Mouse (Mus musculus) stomach, embryonic 16.5 days (tissue): Measurements from ENCODE around the gene Slco4a1. TPM values are rescaled to one million over a fixed set of nuclear protein-coding genes. Genes with fewer than 3 reads are reported as not detected.
A peak's percentile ranks its signal among the peaks of the same experiment; 100 is the strongest.

Source experiments
- ATAC-seq: fragments of 200-750 bp; cut with Nextera tagmentation; 2 replicates; pipeline ENCODE4 v1.8.0; 2017; ENCODE audit warnings: moderate number of reproducible peaks, moderate TSS enrichment; ENCODE audit not compliant: insufficient read depth, low FRiP score
- H3K27ac ChIP-seq: fragments of 300-500 bp; sonication (generic); 2 replicates; pipeline ENCODE4 v1.5.1; 2014; ENCODE audit warnings: low read length
- H3K27me3 ChIP-seq: fragments of 300-500 bp; sonication (generic); 2 replicates; pipeline ENCODE4 v1.6.1; 2014; ENCODE audit warnings: low read length, control low read depth, mixed read lengths; ENCODE audit not compliant: control insufficient read depth, insufficient read depth
- H3K36me3 ChIP-seq: fragments of 300-500 bp; sonication (generic); 2 replicates; pipeline ENCODE4 v1.6.1; 2014; ENCODE audit warnings: low read length; ENCODE audit not compliant: control insufficient read depth, insufficient read depth
- H3K4me1 ChIP-seq: fragments of 300-500 bp; sonication (generic); 2 replicates; pipeline ENCODE4 v1.6.1; 2014; ENCODE audit warnings: low read length, control low read depth, mixed read lengths; ENCODE audit not compliant: control insufficient read depth, insufficient read depth
- H3K4me2 ChIP-seq: fragments of 300-500 bp; sonication (generic); 2 replicates; pipeline ENCODE4 v1.6.1; 2014; ENCODE audit warnings: low read depth, low read length, mixed read lengths
- H3K4me3 ChIP-seq: fragments of 300-500 bp; sonication (generic); replicated peaks from 2 replicates; pipeline ENCODE4 v1.5.1; 2014; ENCODE audit warnings: mild to moderate bottlenecking, low read length
- H3K9ac ChIP-seq: fragments of 300-500 bp; sonication (generic); 2 replicates; pipeline ENCODE4 v1.6.1; 2014; ENCODE audit warnings: low read length
- H3K9me3 ChIP-seq: fragments of 300-500 bp; sonication (generic); replicated peaks from 2 replicates; pipeline ENCODE4 v1.6.1; 2016; ENCODE audit warnings: low read length, control low read depth; ENCODE audit not compliant: control insufficient read depth
- WGBS: fragments of 180-500 bp; shearing (Covaris S2); extraction: QIAGEN DNeasy Blood & Tissue Kit; methylation state at CpG from one replicate; pipeline ENCODE4 v1.1.7; 2014; 5-methylcytosine and 5-hydroxymethylcytosine counted together
- polyA plus RNA-seq: library from polyadenylated mRNA; unstranded; fragments of >200 nt; fragmentation: Nextera tagmentation; extraction: Ambion mirVana; gene quantifications from 2 replicates; pipeline ENCODE4 v1.2.1, GENCODE M21; 2015

The Slco4a1 gene
- 4.0 and 6.9 TPM in 2 replicates for polyA plus RNA-seq

DNA sequence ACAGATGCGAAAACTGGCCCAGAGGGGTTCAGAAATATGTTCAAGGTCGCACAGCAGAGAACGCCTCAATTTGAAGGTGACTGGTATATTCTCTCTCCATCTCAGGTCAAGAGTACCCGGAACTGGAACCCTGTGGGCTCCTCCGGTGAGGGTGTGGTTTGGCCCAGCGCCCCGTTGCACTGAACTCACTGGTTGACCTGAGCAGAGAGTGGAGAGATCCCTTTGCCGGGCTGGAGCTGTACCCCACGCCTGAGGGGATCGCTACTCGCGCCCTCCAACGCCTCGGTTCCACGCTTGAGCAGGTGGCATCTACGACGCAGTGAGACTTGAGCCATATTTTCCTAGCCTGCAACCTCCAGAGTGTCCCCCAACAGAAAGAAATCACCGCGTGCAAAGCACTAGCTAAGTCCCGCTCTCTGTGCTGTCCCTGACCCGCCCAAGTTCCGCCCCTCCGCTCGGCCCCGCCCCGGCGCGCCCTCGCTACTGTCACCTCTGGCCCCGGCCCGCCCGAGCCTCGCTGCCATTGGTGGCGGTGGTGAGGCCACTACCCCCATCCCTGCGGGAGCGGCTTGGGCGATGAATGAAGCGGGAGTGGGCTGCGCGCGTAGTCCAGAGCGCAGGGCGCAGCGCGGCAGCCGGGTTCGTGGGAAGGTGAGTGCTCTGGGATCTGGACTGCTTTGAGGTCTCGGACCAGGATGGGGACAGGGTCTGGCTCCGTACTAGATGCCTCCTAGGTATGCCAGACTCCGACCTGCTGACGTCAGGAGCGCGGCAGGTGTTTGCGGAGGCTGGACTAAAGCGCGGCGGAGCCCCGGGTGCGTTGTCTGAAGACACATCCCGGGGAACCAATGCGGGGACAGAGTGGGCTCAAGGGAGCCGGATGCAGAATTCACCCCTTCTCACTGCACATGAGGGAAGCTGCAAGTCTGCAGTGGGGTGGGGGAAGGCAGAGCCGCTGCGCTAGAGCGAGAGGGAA, at the start of gene Slco4a1:
Gene Slco4a1, plus strand, starts transcription at position 523 of the 976 bp plus-strand sequence.
- Histone ChIP-seq H3K36me3 (no peaks in the 10 kb centered on the region), H3K4me1 (peaks cover 10% of the 10 kb centered on the region; the same call in 1 of the 2 replicates), H3K27me3 (peaks cover 14% of the 10 kb centered on the region), H3K9ac (peak within 1 kb of the TSS; percentile 51), H3K9me3 (no peaks in the 10 kb centered on the region), H3K4me3 (peak within 1 kb of the TSS; percentile 54), H3K4me2 (peak within 1 kb of the TSS; percentile 86), H3K27ac (peak within 1 kb of the TSS; percentile 31; the same call in 1 of the 2 replicates)
- 2% methylated on average over 64 of the region's 65 CpGs for WGBS
- peak; percentile 96 for ATAC-seq

- H3K4me3 ChIP-seq, result no peak overlapping the region
- no peaks in the 10 kb centered on the region for H3K36me3 ChIP-seq
- 19% methylated on average over 2 of the region's 2 CpGs for WGBS
- no peak overlapping the region for H3K9ac ChIP-seq
- H3K9me3 ChIP-seq, result no peaks in the 10 kb centered on the region
- ATAC-seq, result no peak
- H3K27ac ChIP-seq, result no peak overlapping the region
- H3K4me2 ChIP-seq, result no peak overlapping the region
- H3K4me1 ChIP-seq, result no peaks in the 10 kb centered on the region
- no peaks in the 10 kb centered on the region for H3K27me3 ChIP-seq
These were observed 47.6 kb upstream of the Slco4a1 start for GRCm38 (mm10) chr2:180408410-180408809.

DNA sequence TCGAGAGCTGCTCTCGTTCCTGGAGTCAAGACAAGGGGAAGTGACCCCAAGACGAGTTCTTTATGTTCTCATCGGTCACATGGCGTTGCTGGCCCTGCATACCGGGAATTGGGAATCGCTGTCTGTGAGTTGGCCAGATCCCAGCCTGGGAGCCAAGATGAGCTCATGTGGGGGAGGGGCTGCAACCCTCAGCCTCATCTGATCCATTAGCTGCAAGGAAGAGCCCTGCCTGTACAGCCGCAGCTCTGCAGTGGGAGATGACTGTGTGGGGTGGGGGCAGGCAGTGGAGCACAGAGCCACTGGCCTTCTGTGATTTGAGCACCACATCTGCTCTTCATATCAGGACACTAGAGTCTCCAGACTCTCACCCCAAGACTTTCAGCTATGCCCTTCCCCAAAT, 45.6 kb upstream of the Slco4a1 start:
- Histone ChIP-seq H3K4me1 (no peaks in the 10 kb centered on the region), H3K4me3 (no peak overlapping the region), H3K36me3 (no peaks in the 10 kb centered on the region), H3K9me3 (no peaks in the 10 kb centered on the region), H3K9ac (no peak overlapping the region), H3K27me3 (no peaks in the 10 kb centered on the region), H3K27ac (no peak overlapping the region), H3K4me2 (no peak overlapping the region)
- ATAC-seq, result no peak
- WGBS, result 68% methylated on average over 8 of the region's 8 CpGs

DNA sequence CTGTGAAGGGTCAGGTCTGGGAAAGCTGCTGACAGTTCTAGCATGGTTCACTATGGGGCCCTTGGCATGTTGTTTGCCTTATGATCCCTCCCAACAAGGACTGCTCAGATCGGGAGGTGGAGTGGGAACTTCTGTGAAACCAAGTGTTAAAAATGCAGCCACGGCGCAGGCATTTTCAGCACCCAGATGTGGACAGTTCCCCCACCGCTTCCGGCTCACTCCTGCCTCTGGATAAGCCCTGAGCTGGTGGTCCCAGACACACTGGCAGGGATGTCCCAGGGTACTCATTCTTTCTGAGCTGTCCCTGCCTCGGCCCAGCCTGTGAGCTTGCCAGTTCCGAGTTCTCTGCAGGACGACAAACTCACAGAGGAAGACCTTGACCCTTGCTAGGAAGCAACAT, 45.0 kb upstream of the Slco4a1 start:
- Histone ChIP-seq H3K4me3 (no peak overlapping the region), H3K36me3 (no peaks in the 10 kb centered on the region), H3K4me2 (no peak overlapping the region), H3K27me3 (no peaks in the 10 kb centered on the region), H3K9me3 (no peaks in the 10 kb centered on the region), H3K4me1 (no peaks in the 10 kb centered on the region), H3K9ac (no peak overlapping the region), H3K27ac (no peak overlapping the region)
- no peak for ATAC-seq
- 11% methylated on average over 8 of the region's 8 CpGs for WGBS

DNA sequence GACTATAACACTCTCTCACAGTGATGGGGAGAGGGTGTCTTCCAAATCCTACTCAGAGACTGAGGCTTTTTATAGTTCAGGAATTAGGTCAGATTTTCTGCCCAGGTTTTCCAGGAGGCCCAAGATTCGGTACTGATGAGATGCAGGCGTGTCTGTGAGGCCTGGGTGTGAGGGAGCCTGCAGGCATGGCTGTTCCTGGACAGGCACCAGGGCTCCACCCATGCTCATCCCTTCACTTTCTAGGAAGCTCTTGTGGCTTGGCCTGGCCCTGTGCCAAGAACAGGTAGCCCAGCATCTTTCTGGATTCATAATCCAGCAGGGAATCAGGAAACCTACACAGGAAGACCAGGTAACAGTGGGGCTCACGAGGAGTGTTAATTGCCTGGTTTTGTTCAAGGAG, 40.4 kb upstream of the Slco4a1 start:
- Histone ChIP-seq H3K4me3 (no peak overlapping the region), H3K4me1 (no peaks in the 10 kb centered on the region), H3K9me3 (no peaks in the 10 kb centered on the region), H3K9ac (no peak overlapping the region), H3K4me2 (no peak overlapping the region), H3K27me3 (no peaks in the 10 kb centered on the region), H3K27ac (no peak overlapping the region), H3K36me3 (no peaks in the 10 kb centered on the region)
- no peak for ATAC-seq
- WGBS, result 56% methylated on average over 3 of the region's 3 CpGs

- H3K9ac ChIP-seq, result no peak overlapping the region
- H3K27ac ChIP-seq, result no peak overlapping the region
- 12% methylated on average over 9 of the region's 9 CpGs for WGBS
These were observed 38.3 kb upstream of the Slco4a1 start for GRCm38 (mm10) chr2:180417731-180418130.

GRCm38 (mm10) chr2:180420641-180421040, 35.4 kb upstream of the Slco4a1 start:
- Histone ChIP-seq H3K9ac (no peak overlapping the region), H3K27ac (no peak overlapping the region), H3K27me3 (no peaks in the 10 kb centered on the region; the same call in 1 of the 2 replicates), H3K9me3 (no peaks in the 10 kb centered on the region), H3K4me3 (no peak overlapping the region), H3K36me3 (no peaks in the 10 kb centered on the region), H3K4me1 (no peaks in the 10 kb centered on the region), H3K4me2 (no peak overlapping the region)
- 75% methylated on average over 3 of the region's 3 CpGs for WGBS
- no peak for ATAC-seq

More at GRCm38 (mm10) chr2:180417731-180418130, 38.3 kb upstream of the Slco4a1 start:
- Histone ChIP-seq H3K4me2 (no peak overlapping the region), H3K4me1 (no peaks in the 10 kb centered on the region), H3K9me3 (no peaks in the 10 kb centered on the region), H3K27me3 (no peaks in the 10 kb centered on the region), H3K36me3 (no peaks in the 10 kb centered on the region), H3K4me3 (no peak overlapping the region)
- no peak for ATAC-seq

DNA sequence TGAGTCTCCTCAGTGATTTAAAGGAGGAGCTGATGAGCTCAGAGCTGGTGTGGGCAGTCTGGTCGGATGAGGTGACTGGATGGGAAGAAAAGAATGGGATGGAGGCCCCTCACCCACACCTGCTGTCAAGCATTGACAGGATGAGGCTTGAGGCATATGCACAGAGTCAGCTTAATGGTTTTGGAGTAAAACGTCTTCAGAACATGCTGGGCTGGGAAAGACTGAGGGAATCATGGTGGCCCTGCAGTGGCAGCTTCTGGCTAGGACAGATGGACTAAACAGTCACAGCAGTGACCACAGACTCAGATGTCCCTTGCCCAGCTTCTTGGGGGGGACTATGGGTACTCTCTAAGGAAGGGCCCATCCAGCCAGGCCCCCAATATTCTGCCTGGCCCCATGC, 30.9 kb upstream of the Slco4a1 start:
- Histone ChIP-seq H3K27me3 (no peaks in the 10 kb centered on the region; the same call in 1 of the 2 replicates), H3K4me2 (no peak overlapping the region), H3K4me1 (no peaks in the 10 kb centered on the region), H3K36me3 (no peaks in the 10 kb centered on the region), H3K9ac (no peak overlapping the region), H3K9me3 (no peaks in the 10 kb centered on the region), H3K27ac (no peak overlapping the region), H3K4me3 (no peak overlapping the region)
- no peak for ATAC-seq
- WGBS, result 43% methylated on average over 2 of the region's 2 CpGs

- WGBS, result 55% methylated on average over 8 of the region's 8 CpGs
- no peak for ATAC-seq
These were observed 29.0 kb upstream of the Slco4a1 start for GRCm38 (mm10) chr2:180427073-180427472.

More at GRCm38 (mm10) chr2:180427073-180427472, 29.0 kb upstream of the Slco4a1 start:
- no peaks in the 10 kb centered on the region for H3K9me3 ChIP-seq
- H3K4me1 ChIP-seq, result no peaks in the 10 kb centered on the region
- H3K9ac ChIP-seq, result no peak overlapping the region
- no peak overlapping the region for H3K4me3 ChIP-seq
- H3K27me3 ChIP-seq, result no peaks in the 10 kb centered on the region; the same call in 1 of the 2 replicates
- no peak overlapping the region for H3K4me2 ChIP-seq
- no peaks in the 10 kb centered on the region for H3K36me3 ChIP-seq
- H3K27ac ChIP-seq, result no peak overlapping the region
